Mouse (Mus musculus) T-helper 2 cell (primary cell): ENCODE data around the gene Mroh7.

Experiments
- in situ Hi-C: fragments of 300-600 bp; cut with MboI, MseI; formaldehyde crosslinking; loops from one replicate; pipeline ENCODE4 v1.15.1; 2025; ENCODE audit warnings: high pct_unique_total_duplicates

Mroh7 gene

DNA sequence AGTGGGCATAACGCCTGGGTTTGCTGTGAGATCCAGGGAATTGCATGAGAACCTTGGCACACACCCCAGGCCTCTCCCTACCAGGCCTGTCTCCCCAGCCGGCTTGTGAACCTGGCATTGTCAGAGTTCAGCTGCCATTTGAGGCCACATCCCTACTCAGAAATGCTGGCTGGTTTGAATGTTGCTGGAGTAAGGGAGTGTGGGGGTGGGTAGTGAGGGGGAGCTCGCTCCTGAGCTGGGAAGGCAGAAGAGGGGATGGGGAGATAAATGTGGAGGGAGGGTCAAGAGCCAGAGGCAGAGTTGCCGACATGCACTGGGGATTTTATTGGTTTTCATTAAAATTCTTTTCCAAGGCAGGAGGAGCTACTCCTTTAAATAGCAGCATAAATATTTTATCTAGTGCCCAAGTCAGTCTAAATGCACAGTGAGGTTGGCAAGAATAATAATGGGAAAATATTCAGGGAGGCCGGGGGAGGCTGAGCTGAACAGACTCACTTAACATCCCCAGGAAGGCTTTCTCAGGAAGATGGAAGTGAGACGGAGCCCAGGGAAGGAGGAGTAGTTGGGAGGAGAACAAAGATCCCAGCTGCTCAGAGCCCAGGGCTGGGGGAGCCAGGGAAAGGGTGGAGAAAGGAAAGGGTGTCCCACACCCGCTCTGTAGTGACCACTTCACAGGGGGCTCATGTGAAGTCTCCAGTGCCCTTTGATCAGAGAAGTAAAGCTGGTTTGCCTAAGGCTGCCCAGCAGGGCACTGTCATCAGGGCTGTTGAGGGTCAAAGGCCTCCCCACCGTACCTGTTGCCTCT is 97.2 kb downstream of the Mroh7 start:
- in situ Hi-C loops, result loop anchor here (5.0 kb wide), 1 partner anchor 74 kb away; no protein-coding TSS in a partner anchor

DNA sequence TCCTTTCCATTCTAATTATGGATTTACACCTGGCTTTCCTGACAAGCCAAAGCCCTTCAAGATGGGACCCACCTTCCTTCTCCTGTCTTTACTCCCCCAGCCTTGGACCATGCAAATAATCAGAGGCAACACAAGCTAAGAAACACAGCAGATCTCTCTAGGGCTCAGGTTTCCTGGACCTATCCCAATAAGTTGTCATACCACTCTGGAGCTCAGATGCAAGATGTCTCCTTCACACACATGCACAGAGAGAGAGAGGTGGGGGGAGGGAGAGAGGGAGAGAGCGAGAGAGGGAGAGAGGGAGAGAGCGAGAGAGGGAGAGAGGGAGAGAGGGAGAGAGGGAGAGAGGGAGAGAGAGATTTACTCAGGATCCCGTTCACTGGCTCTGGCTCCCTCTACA is 98.4 kb downstream of the Mroh7 start:
- in situ Hi-C loops, result loop anchor here (5.0 kb wide), 1 partner anchor 75 kb away; no protein-coding TSS in a partner anchor
